ENCODE assay signal across 8 mouse cellular contexts in genomic region chr15:84772191-84773111, GRCm38 (mm10). TPM values are rescaled to one million over a fixed set of nuclear protein-coding genes. Genes with fewer than 3 reads are reported as not detected.
DNase-seq lines count a peak whose midpoint lies in the region; ATAC-seq and TF ChIP-seq lines count a peak whose summit lies in the region.
"Had no signal": no experiment of that assay in that cellular context is flagged by ENCODE, and none has a peak within 500 bp of the region (broad histone marks: within the 10 kb centered on the region; RNA-seq: fewer than 3 reads in every experiment).

No protein-coding gene starts in this region.

- H3K9me3 ChIP-seq in ES-E14 (ENCODE audit: control insufficient read depth, insufficient read depth, low read depth, low read length), result no peaks in the 10 kb centered on the region
- no peaks in the 10 kb centered on the region for H3K9me3 ChIP-seq in midbrain, embryonic 16.5 days (replicated peaks; ENCODE audit: control insufficient read depth, low read length, poor library complexity, severe bottlenecking)

- no peak overlapping the region for H3K4me3 ChIP-seq in layer of hippocampus, adult 2 months
- peak overlapping the region; percentile 15 to 51; a peak in 2 of 4 replicates for H3K4me3 ChIP-seq in ES-E14 (ENCODE audit: insufficient read depth in 1 of 2, low read depth in 1 of 2, low read length in 2 of 2, poor library complexity in 1 of 2, severe bottlenecking in 1 of 2)
- no peak overlapping the region for H3K4me3 ChIP-seq in midbrain, embryonic 16.5 days (ENCODE audit: low read depth, low read length)

- no peaks in the 10 kb centered on the region for H3K27me3 ChIP-seq in midbrain, embryonic 16.5 days (ENCODE audit: control insufficient read depth, insufficient read depth, low read depth, low read length)

- no peak overlapping the region for H3K27ac ChIP-seq in layer of hippocampus, adult 2 months
- no peak overlapping the region for H3K27ac ChIP-seq in ES-E14 (ENCODE audit: insufficient read depth, low read depth, low read length, poor library complexity, severe bottlenecking)
- no peak overlapping the region for H3K27ac ChIP-seq in midbrain, embryonic 16.5 days (ENCODE audit: low read length)

- H3K36me3 ChIP-seq in ES-E14 (ENCODE audit: control insufficient read depth, insufficient read depth, low read length, poor library complexity, severe bottlenecking), result peaks cover 4% of the 10 kb centered on the region; the same call in 1 of the 2 replicates
- no peaks in the 10 kb centered on the region for H3K36me3 ChIP-seq in midbrain, embryonic 16.5 days (ENCODE audit: control insufficient read depth, insufficient read depth, low read length)

- in situ Hi-C loops in ES-E14 (cut with MboI; ENCODE audit: low sequenced_read_pairs in 2 of 2, unreplicated experiment in 2 of 2), result no loop called here

- no peak for DNase-seq in layer of hippocampus, adult 2 months (ENCODE audit: low spot score in 2 of 2)
- DNase-seq in layer of hippocampus, adult 9-10 months (ENCODE audit: low spot score), result no peak
- peak; percentile 38 for DNase-seq in ES-E14 (ENCODE audit: low read depth, low spot score)
- DNase-seq in brain, adult 2 months (ENCODE audit: low read depth, low spot score), result peak; percentile 60
- no peak for DNase-seq in right cerebral cortex, postnatal 36 days (ENCODE audit: low spot score in 2 of 2)
- DNase-seq: kidney, postnatal 25 days had no signal

- WGBS in midbrain, embryonic 16.5 days, result 74% methylated on average over 21 of the region's 21 CpGs

- H3K9ac ChIP-seq in ES-E14 (ENCODE audit: insufficient read depth, low read depth, low read length, poor library complexity, severe bottlenecking), result peak overlapping the region; percentile 57; the same call in 1 of the 2 replicates
- no peak overlapping the region for H3K9ac ChIP-seq in midbrain, embryonic 16.5 days (ENCODE audit: low read depth, low read length)

- 0 out of 2 replicates have a peak, but pooled peaks have one; percentile 38 for ATAC-seq in midbrain, embryonic 16.5 days
- no peak for ATAC-seq in erythroblast, adult 5-6 weeks (replicated peaks; ENCODE audit: low FRiP score, poor library complexity, severe bottlenecking)

- no peak overlapping the region for H3K4me2 ChIP-seq in midbrain, embryonic 16.5 days (ENCODE audit: low read length)

- H3K4me1 ChIP-seq in ES-E14 (ENCODE audit: control insufficient read depth in 2 of 2, insufficient read depth in 2 of 2, low read length in 2 of 2, poor library complexity in 1 of 2), result peaks cover 0 to 7% of the 10 kb centered on the region in 2 experiments; a peak in 3 of 4 replicates
- H3K4me1 ChIP-seq in midbrain, embryonic 16.5 days (ENCODE audit: control insufficient read depth, insufficient read depth, low read length), result peaks cover 12% of the 10 kb centered on the region

- peak; percentile 72 for TF ChIP-seq CTCF in layer of hippocampus, adult 2 months (conservative IDR thresholded peaks at IDR 0.05)

TF ChIP-seq in ES-E14, 5 proteins besides CTCF, POLR2A, EP300 and RAD21:
- 0 out of 2 replicates have a peak, but pooled peaks have one; percentile 5 for TF ChIP-seq ZC3H11A (IDR thresholded peaks at IDR 0.05; ENCODE audit: borderline replicate concordance, low read depth, low read length)
- TF ChIP-seq MAFK (IDR thresholded peaks at IDR 0.05; ENCODE audit: insufficient read depth, low read depth, low read length), result no peak
- TF ChIP-seq HCFC1 (IDR thresholded peaks at IDR 0.05; ENCODE audit: borderline replicate concordance, insufficient read depth, low read length), result no peak
- TF ChIP-seq ZNF384 (IDR thresholded peaks at IDR 0.05; ENCODE audit: low read depth, low read length), result no peak
- no peak; the same call in 1 of the 2 replicates for TF ChIP-seq CHD2 (IDR thresholded peaks at IDR 0.05; ENCODE audit: low read depth, low read length)
TF ChIP-seq in ES-E14: peak in this region for 1.

RNA-seq across cellular contexts. Expression of gene Arhgap8, which starts 52.6 kb away (rescaled TPM):
- total RNA-seq in layer of hippocampus, adult 2 months (2021), result under 1 TPM in 1 of 2 experiments, not detected in 1; 0.64 TPM
- total RNA-seq in ES-E14 (2012; rRNA removed), result 11.6 and 14.1 TPM in 2 replicates
- 0.35 and 0.39 TPM in 2 replicates for polyA plus RNA-seq in midbrain, embryonic 16.5 days (2015; fragmentation: Nextera tagmentation; extraction: Ambion mirVana)
- total RNA-seq in erythroblast, adult 5-6 weeks (2015; ENCODE audit: low replicate concordance), result not detected in 2 replicates
- total RNA-seq in erythroblast, adult 5-6 weeks (2017; ENCODE audit: low replicate concordance), result not detected in 2 replicates

Comparison
In these comparisons a context has a peak if more than half of its experiments do, and no peak if none do; other contexts are left out.
1. DNase-seq: peak in ES-E14 (single experiment) and brain, adult 2 months (single experiment); none in layer of hippocampus, adult 2 months (0 of 2), layer of hippocampus, adult 9-10 months (single experiment) and right cerebral cortex, postnatal 36 days (0 of 2).
2. H3K4me3 ChIP-seq: peak in ES-E14 (2 of 2); none in layer of hippocampus, adult 2 months (single experiment) and midbrain, embryonic 16.5 days (single experiment).